Mouse (Mus musculus): Measurements from ENCODE around the gene Zmat5.

GRCm38 (mm10) chr11:4674593-4674992 is 29.9 kb upstream of the Zmat5 start:
- no peak for TF ChIP-seq POLR2A (IDR thresholded peaks at IDR 0.05; ENCODE audit: borderline replicate concordance, control insufficient read depth, low read depth, low read length)
- TF ChIP-seq CTCF (IDR thresholded peaks at IDR 0.05; ENCODE audit: control insufficient read depth, insufficient read depth, low read length): no peak
